Mouse (Mus musculus) limb, embryonic 14.5 days (tissue): Measurements from ENCODE around the gene Terf2. TPM values are rescaled to one million over a fixed set of nuclear protein-coding genes. Genes with fewer than 3 reads are reported as not detected.
A peak's percentile ranks its signal among the peaks of the same experiment; 100 is the strongest.

Source experiments
- ATAC-seq: fragments of 200-750 bp; cut with Nextera tagmentation; 2 replicates; pipeline ENCODE4 v1.8.0; 2017; ENCODE audit warnings: low read depth, moderate number of reproducible peaks, moderate TSS enrichment; ENCODE audit not compliant: low FRiP score
- DNase-seq: peaks from one replicate; pipeline ENCODE4 v3.0.0-alpha.2; 2015; ENCODE audit warnings: low spot score
- H3K27ac ChIP-seq: fragments of 300-500 bp; sonication (generic); replicated peaks from 2 replicates; pipeline ENCODE4 v1.5.1; 2014; ENCODE audit warnings: low read depth, mild to moderate bottlenecking, low read length, moderate library complexity, mixed read lengths
- H3K27me3 ChIP-seq: fragments of 300-500 bp; sonication (generic); 2 replicates; pipeline ENCODE4 v1.6.1; 2014; ENCODE audit warnings: low read length, mixed read lengths; ENCODE audit not compliant: control insufficient read depth, insufficient read depth
- H3K36me3 ChIP-seq: fragments of 300-500 bp; sonication (generic); 2 replicates; pipeline ENCODE4 v1.6.1; 2014; ENCODE audit warnings: mild to moderate bottlenecking, low read length, moderate library complexity, mixed read lengths; ENCODE audit not compliant: control insufficient read depth, insufficient read depth
- H3K4me1 ChIP-seq: fragments of 300-500 bp; sonication (generic); 2 replicates; pipeline ENCODE4 v1.6.1; 2014; ENCODE audit warnings: antibody characterized with exemption, low read length, mixed read lengths; ENCODE audit not compliant: control insufficient read depth, insufficient read depth
- H3K4me2 ChIP-seq: fragments of 300-500 bp; sonication (generic); replicated peaks from 2 replicates; pipeline ENCODE4 v1.6.1; 2014; ENCODE audit warnings: low read depth, mild to moderate bottlenecking, low read length, moderate library complexity; ENCODE audit not compliant: severe bottlenecking
- H3K4me3 ChIP-seq: fragments of 300-500 bp; sonication (generic); replicated peaks from 2 replicates; pipeline ENCODE4 v1.5.1; 2014; ENCODE audit warnings: low read length
- H3K9ac ChIP-seq: fragments of 300-500 bp; sonication (generic); 2 replicates; pipeline ENCODE4 v1.6.1; 2014; ENCODE audit warnings: mild to moderate bottlenecking, low read depth, low read length, moderate library complexity; ENCODE audit not compliant: severe bottlenecking
- H3K9me3 ChIP-seq: fragments of 300-500 bp; sonication (generic); 2 replicates; pipeline ENCODE4 v1.6.1; 2016; ENCODE audit warnings: low read length; ENCODE audit not compliant: control insufficient read depth
- POLR2A ChIP-seq: fragments of 200-500 bp; IDR thresholded peaks from 2 replicates; pipeline ENCODE4 v1.8.0; 2012; ENCODE audit warnings: inconsistent platforms, mild to moderate bottlenecking, moderate library complexity, borderline replicate concordance; ENCODE audit not compliant: insufficient read depth, insufficient read length; ENCODE audit errors: extremely low read depth
- WGBS: fragments of 180-500 bp; shearing (Covaris S2); extraction: QIAGEN DNeasy Blood & Tissue Kit; methylation state at CpG from one replicate; pipeline ENCODE4 v1.1.7; 2014; 5-methylcytosine and 5-hydroxymethylcytosine counted together
- polyA plus RNA-seq, 2 experiments: library from polyadenylated mRNA; depleted of rRNA in 1 of 2; stranded (reverse) in 1 of 2; unstranded in 1 of 2; fragments of >200 nt; fragmentation: Nextera tagmentation in 1 of 2; extraction: Ambion mirVana in 1 of 2; gene quantifications; 2 replicates each; pipeline versions ENCODE4 v1.2.1 to v1.2.3; 2012 to 2014

Gene Terf2
- polyA plus RNA-seq (2012; rRNA removed) (34.9 and 39.0 TPM in 2 replicates), polyA plus RNA-seq (2014; fragmentation: Nextera tagmentation; extraction: Ambion mirVana) (15.1 and 18.5 TPM in 2 replicates)

- 5% methylated on average over 36 of the region's 39 CpGs for WGBS
- Histone ChIP-seq H3K4me2 (peak within 1 kb of the TSS; percentile 68), H3K9ac (peak within 1 kb of the TSS; percentile 89), H3K4me3 (peak within 1 kb of the TSS; percentile 92), H3K9me3 (no peaks in the 10 kb centered on the region), H3K27ac (peak within 1 kb of the TSS; percentile 90), H3K36me3 (peaks cover 26% of the 10 kb centered on the region), H3K4me1 (peaks cover 5% of the 10 kb centered on the region; the same call in 1 of the 2 replicates), H3K27me3 (no peaks in the 10 kb centered on the region)
- DNase-seq (peak; percentile 98), ATAC-seq (peak; percentile 96)
- 0 out of 2 replicates have a peak, but pooled peaks have one; percentile 68 for TF ChIP-seq POLR2A
These were observed at the start of gene Terf2 for GRCm38 (mm10) chr8:107096366-107097036. Terf2 (minus strand) TSS chr8:107096547.

DNA sequence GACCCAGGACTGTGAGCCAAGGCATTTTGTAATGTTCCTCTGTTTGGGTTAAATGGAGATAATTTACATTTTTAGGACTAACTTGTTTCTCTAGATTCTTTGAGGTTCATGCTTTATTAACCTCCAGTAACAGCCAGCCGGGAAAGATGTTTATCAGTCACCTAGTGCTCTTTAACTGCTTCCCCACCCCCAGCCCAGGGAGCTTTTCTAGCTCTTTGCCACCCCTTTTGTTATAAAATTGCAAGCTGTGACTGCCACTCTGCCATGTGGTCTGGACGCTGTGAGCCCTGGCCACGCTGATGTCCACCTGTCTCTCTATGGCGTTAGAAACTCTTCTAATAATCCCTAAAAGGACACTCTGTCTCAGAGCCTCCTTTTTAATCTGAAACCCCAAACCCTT lies 47.2 kb upstream of the Terf2 start:
- Histone ChIP-seq H3K4me2 (no peak overlapping the region), H3K36me3 (no peaks in the 10 kb centered on the region), H3K27me3 (no peaks in the 10 kb centered on the region), H3K9me3 (no peaks in the 10 kb centered on the region), H3K4me1 (no peaks in the 10 kb centered on the region), H3K27ac (no peak overlapping the region), H3K4me3 (no peak overlapping the region), H3K9ac (no peak overlapping the region)
- 37% methylated on average over 4 of the region's 4 CpGs for WGBS
- no peak for TF ChIP-seq POLR2A
- ATAC-seq, result no peak
- no peak for DNase-seq

GRCm38 (mm10) chr8:107142539-107142938 lies 46.2 kb upstream of the Terf2 start:
- WGBS, result 80% methylated on average over 4 of the region's 4 CpGs
- Histone ChIP-seq H3K27me3 (no peaks in the 10 kb centered on the region), H3K4me2 (no peak overlapping the region), H3K9ac (no peak overlapping the region), H3K27ac (no peak overlapping the region), H3K4me1 (no peaks in the 10 kb centered on the region), H3K9me3 (no peaks in the 10 kb centered on the region), H3K4me3 (no peak overlapping the region), H3K36me3 (no peaks in the 10 kb centered on the region)
- no peak for ATAC-seq
- no peak for DNase-seq
- no peak for TF ChIP-seq POLR2A

- no peak for TF ChIP-seq POLR2A
- Histone ChIP-seq H3K27me3 (no peaks in the 10 kb centered on the region), H3K4me2 (no peak overlapping the region), H3K27ac (no peak overlapping the region), H3K9ac (no peak overlapping the region), H3K36me3 (no peaks in the 10 kb centered on the region), H3K4me1 (no peaks in the 10 kb centered on the region), H3K9me3 (no peaks in the 10 kb centered on the region), H3K4me3 (no peak overlapping the region)
- WGBS, result 66% methylated on average over 13 of the region's 13 CpGs
- no peak for ATAC-seq
- DNase-seq, result no peak
These were observed 43.5 kb upstream of the Terf2 start for GRCm38 (mm10) chr8:107139704-107140470.

- Histone ChIP-seq H3K4me2 (no peak overlapping the region), H3K9me3 (no peaks in the 10 kb centered on the region), H3K27me3 (no peaks in the 10 kb centered on the region), H3K4me3 (no peak overlapping the region), H3K36me3 (no peaks in the 10 kb centered on the region), H3K4me1 (peaks cover 3% of the 10 kb centered on the region; the same call in 1 of the 2 replicates), H3K27ac (no peak overlapping the region), H3K9ac (no peak overlapping the region)
- DNase-seq (no peak), ATAC-seq (no peak)
- no peak for TF ChIP-seq POLR2A
- 87% methylated on average over 5 of the region's 5 CpGs for WGBS
These were observed 42.0 kb upstream of the Terf2 start for GRCm38 (mm10) chr8:107138338-107138737.
